Mouse (Mus musculus): ENCODE measurements around the gene Olfr1110. TPM values are rescaled to one million over a fixed set of nuclear protein-coding genes. Genes with fewer than 3 reads are reported as not detected.
"Not testable (repeated sequence)": the region's sequence is repeated elsewhere in the genome, so short reads cannot be mapped to it uniquely, and the experiment has no call there.

Olfr1110 gene
- not detected in 2 replicates for total RNA-seq (2017)

DNA sequence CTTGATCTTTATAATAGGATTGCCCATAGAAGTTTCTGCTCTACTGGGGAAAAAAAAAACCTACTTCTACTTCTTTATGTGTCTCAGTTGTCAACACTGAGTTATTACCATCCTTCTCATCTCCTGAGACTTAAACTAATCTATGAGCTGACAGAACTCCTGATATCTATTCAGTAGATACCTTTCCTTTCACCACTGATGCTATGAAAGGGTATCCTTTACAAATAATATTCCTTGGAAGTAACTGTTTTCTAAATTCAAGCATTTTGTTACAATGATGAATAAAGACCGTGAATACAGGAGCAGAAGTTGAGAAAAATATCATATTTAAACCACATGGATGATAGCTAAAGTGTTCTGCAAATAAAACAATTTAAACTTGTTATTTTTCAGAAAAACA is at the start of gene Olfr1110:
Olfr1110 (minus strand) TSS at position 101 of the 400 bp plus-strand sequence.
- ATAC-seq (ENCODE audit: extremely low read depth, insufficient number of reproducible peaks, low FRiP score, poor library complexity, severe bottlenecking): no peak

DNA sequence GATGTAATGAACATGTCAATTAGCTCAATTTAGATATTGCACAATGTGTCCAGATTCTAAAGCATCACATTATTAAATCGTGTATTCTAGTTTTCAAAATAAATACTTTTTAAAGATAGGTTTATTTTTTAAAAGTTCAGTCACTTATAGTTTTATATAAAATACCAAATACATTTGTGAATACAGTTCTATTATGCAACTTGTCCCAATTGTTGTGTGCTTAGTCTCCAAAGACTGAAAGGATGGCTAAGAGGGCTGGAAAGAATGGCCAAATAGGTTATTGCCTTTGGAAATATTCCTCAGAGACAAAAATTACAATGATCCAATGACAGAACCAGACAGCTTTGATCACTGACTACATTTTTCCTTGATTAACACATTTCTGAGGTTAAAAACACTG is 47.4 kb upstream of the Olfr1110 start, which contains the start of gene Olfr1112:
Olfr1112 (plus strand) TSS at position 301 of the 400 bp plus-strand sequence.
- no peak for ATAC-seq (ENCODE audit: extremely low read depth, insufficient number of reproducible peaks, low FRiP score, poor library complexity, severe bottlenecking)

- not testable (repeated sequence) for ATAC-seq (ENCODE audit: extremely low read depth, insufficient number of reproducible peaks, low FRiP score, poor library complexity, severe bottlenecking)
Observed at GRCm38 (mm10) chr2:87167731-87168130, 27.6 kb upstream of the Olfr1110 start.

GRCm38 (mm10) chr2:87152524-87152923 is 12.4 kb upstream of the Olfr1110 start, which contains the start of gene Olfr1111:
Gene Olfr1111, minus strand, starts transcription at chr2:87152624.
- ATAC-seq (ENCODE audit: extremely low read depth, insufficient number of reproducible peaks, low FRiP score, poor library complexity, severe bottlenecking): no peak

DNA sequence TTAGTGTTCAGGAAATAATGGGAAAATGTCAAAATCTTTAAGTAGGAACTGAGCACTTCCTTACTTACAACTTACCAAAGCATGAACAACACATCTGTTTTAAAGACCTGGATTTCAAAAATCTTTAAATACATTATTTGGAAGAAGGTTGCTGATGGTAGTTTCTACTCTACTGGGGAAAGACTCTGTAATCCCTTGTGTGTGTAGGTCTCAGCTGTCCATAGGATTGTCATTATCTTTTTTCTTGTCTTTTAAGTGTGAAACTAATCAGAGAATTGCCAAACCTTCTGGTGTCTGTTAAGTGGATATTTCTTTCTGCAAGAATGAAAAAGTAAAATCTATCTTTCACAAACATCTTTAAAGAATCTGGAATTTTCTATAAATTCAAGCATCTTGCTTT is 25.6 kb downstream of the Olfr1110 start, which contains the start of gene Olfr259:
Olfr259 (minus strand) TSS at position 101 of the 400 bp plus-strand sequence.
- ATAC-seq (ENCODE audit: extremely low read depth, insufficient number of reproducible peaks, low FRiP score, poor library complexity, severe bottlenecking): no peak

- ATAC-seq (ENCODE audit: extremely low read depth, insufficient number of reproducible peaks, low FRiP score, poor library complexity, severe bottlenecking): no peak
Observed at GRCm38 (mm10) chr2:87095908-87096307, 44.2 kb downstream of the Olfr1110 start, which contains the start of gene Olfr1109. Gene Olfr1109, minus strand, starts transcription at chr2:87096008.

Other genes with a start within 250 kb of the Olfr1110 start
- gene Olfr1097, start 248.1 kb downstream of the Olfr1110 start, total RNA-seq (2017): not detected in 2 replicates
- gene Olfr1098, start 215.8 kb downstream of the Olfr1110 start, total RNA-seq (2017): not detected in 2 replicates
- gene Olfr1099, start 179.6 kb downstream of the Olfr1110 start, total RNA-seq (2017): 0.12 TPM in 1 of 2 replicates, not detected in the other
- not detected in 2 replicates for gene Olfr1100, start 160.3 kb downstream of the Olfr1110 start, total RNA-seq (2017)
- not detected in 2 replicates for gene Olfr1101, start 149.1 kb downstream of the Olfr1110 start, total RNA-seq (2017)
- not detected in 2 replicates for gene Olfr1102, start 141.9 kb downstream of the Olfr1110 start, total RNA-seq (2017)
- gene Olfr1104, start 113.2 kb downstream of the Olfr1110 start, total RNA-seq (2017): not detected in 2 replicates
- 0.49 TPM in 1 of 2 replicates, not detected in the other for gene Olfr1105, start 103.8 kb downstream of the Olfr1110 start, total RNA-seq (2017)
- gene Olfr1106, start 88.0 kb downstream of the Olfr1110 start, total RNA-seq (2017): not detected in 2 replicates
- gene Olfr1107, start 64.5 kb downstream of the Olfr1110 start, total RNA-seq (2017): not detected in 2 replicates
- not detected in 2 replicates for gene Olfr1109, start 44.3 kb downstream of the Olfr1110 start, total RNA-seq (2017)
- not detected in 2 replicates for gene Olfr259, start 25.7 kb downstream of the Olfr1110 start, total RNA-seq (2017)
- not detected in 2 replicates for gene Olfr1111, start 12.3 kb upstream of the Olfr1110 start, total RNA-seq (2017)
- not detected in 2 replicates for gene Olfr1112, start 47.5 kb upstream of the Olfr1110 start, total RNA-seq (2017)
- gene Olfr1113, start 68.7 kb upstream of the Olfr1110 start, total RNA-seq (2017): not detected in 2 replicates
- not detected in 2 replicates for gene Olfr1115, start 107.7 kb upstream of the Olfr1110 start, total RNA-seq (2017)
- 0.12 and 0.25 TPM in 2 replicates for gene Olfr1116, start 127.2 kb upstream of the Olfr1110 start, total RNA-seq (2017)
- 0.49 TPM in 1 of 2 replicates, not detected in the other for gene Olfr1118, start 167.3 kb upstream of the Olfr1110 start, total RNA-seq (2017)
- gene Olfr1120, start 214.5 kb upstream of the Olfr1110 start, total RNA-seq (2017): not detected in 2 replicates
- not detected in 2 replicates for gene Olfr1121, start 229.6 kb upstream of the Olfr1110 start, total RNA-seq (2017)
- not detected in 2 replicates for gene Olfr1122, start 245.5 kb upstream of the Olfr1110 start, total RNA-seq (2017)

Data from neutrophil, adult 5-6 weeks (primary cell).